Mouse (Mus musculus) central nervous system, embryonic 18 days (tissue): ENCODE results near the gene Apol7c. TPM values are rescaled to one million over a fixed set of nuclear protein-coding genes. Genes with fewer than 3 reads are reported as not detected.

Source experiments
- polyA plus RNA-seq: library from polyadenylated mRNA; depleted of rRNA; stranded (reverse); fragments of >200 nt; gene quantifications from 2 replicates; pipeline ENCODE4 v1.2.3, GENCODE M21; 2012; rRNA removed

The Apol7c gene
- polyA plus RNA-seq = not detected in 2 replicates

GRCm38 (mm10) chr15:77533216-77533615 lies at the start of gene Apol7c:
Gene Apol7c (minus strand): TSS chr15:77533316.

DNA sequence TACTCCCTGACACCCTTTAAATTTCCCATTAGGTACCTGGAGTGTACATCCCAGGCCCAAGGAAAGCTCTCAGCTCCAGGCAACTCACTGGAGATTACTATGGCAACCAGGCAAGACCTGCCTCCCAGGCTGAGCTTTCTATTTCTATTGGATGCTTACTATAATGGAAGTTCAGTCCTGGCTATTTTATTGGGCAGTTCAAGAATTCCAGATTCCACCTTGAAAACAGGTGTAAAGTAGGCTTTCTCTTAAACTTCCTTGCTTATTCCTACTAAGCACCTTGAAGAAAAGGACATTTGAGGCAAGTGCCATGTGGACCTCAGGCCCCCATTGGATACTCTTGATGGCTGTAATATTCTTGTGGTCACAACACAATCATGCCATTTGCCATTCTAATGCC lies 28.7 kb upstream of the Apol7c start, which contains the start of gene 1700025B11Rik:
Gene 1700025B11Rik (minus strand): TSS at position 101 of the 400 bp plus-strand sequence.

DNA sequence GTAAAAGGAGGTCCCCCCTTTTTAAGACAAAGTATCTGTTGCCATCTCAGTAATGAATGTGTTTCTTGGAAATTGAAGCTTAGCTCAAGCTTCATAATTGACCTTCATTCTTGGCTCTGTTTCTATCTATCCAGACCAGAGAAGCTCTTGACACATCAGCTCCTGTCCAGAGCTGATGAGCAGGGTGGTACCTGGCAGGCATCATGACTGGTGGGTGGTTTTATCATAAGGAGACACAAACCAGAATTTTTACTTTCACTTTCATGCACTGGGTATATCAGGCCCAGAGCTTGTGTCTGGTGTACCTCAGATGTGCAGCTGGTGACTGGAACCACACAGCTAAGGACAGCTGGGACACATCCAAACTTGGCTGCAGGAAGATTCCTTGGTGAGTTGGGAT lies 25.1 kb downstream of the Apol7c start, which contains the start of gene Apol11a:
Gene Apol11a (plus strand): TSS at position 306 of the 400 bp plus-strand sequence.

GRCm38 (mm10) chr15:77476693-77477092 lies 56.4 kb downstream of the Apol7c start, which contains the start of gene Apol10a:
Gene Apol10a (plus strand): TSS chr15:77477047.

Other genes starting within 250 kb of the Apol7c start
- 370 and 378 TPM in 2 replicates for gene Rbfox2, start 226.3 kb downstream of the Apol7c start, polyA plus RNA-seq
- gene Apol7a, start 134.2 kb downstream of the Apol7c start, polyA plus RNA-seq = 0.14 and 0.19 TPM in 2 replicates
- gene Apol9a, start 122.2 kb downstream of the Apol7c start, polyA plus RNA-seq = 0.28 and 0.67 TPM in 2 replicates
- 0.05 TPM in 1 of 2 replicates, not detected in the other for gene Apol7b, start 85.8 kb downstream of the Apol7c start, polyA plus RNA-seq
- gene Apol10a, start 56.3 kb downstream of the Apol7c start, polyA plus RNA-seq = not detected in 2 replicates
- not detected in 2 replicates for gene Apol11a, start 25.0 kb downstream of the Apol7c start, polyA plus RNA-seq
- not detected in 2 replicates for gene 1700025B11Rik, start 28.6 kb upstream of the Apol7c start, polyA plus RNA-seq
- 0.03 and 0.05 TPM in 2 replicates for gene Apol10b, start 62.8 kb upstream of the Apol7c start, polyA plus RNA-seq
- not detected in 2 replicates for gene Gm36245, start 65.9 kb upstream of the Apol7c start, polyA plus RNA-seq
- not detected in 2 replicates for gene Apol11b, start 110.0 kb upstream of the Apol7c start, polyA plus RNA-seq
- gene Apol7e, start 165.5 kb upstream of the Apol7c start, polyA plus RNA-seq = 0.04 TPM in 2 replicates
- gene Apol9b, start 195.7 kb upstream of the Apol7c start, polyA plus RNA-seq = 0.09 and 0.23 TPM in 2 replicates
- gene Apol8, start 223.7 kb upstream of the Apol7c start, polyA plus RNA-seq = 0.25 and 0.27 TPM in 2 replicates